Mouse (Mus musculus): Measurements from ENCODE around the gene Ebf1. TPM values are rescaled to one million over a fixed set of nuclear protein-coding genes. Genes with fewer than 3 reads are reported as not detected.
A peak's percentile ranks its signal among the peaks of the same experiment; 100 is the strongest.

Ebf1 gene
- total RNA-seq, 1 experiment from 2014 or later = 184 TPM

DNA sequence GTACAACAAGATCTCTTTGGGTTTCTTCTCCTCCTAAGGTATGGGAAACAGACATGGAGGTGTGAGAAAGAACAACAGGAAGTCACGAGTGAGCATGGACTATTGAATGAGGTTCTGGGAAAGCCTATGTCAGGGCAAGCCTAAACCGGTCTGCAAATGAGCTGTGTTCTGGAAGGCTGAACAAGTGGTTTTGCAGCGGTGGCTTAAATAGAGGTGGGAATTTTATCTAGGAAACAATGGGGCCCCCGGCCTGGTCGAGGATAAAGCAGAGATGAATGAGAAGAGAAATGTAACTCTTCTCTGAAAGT, 73.1 kb downstream of the Ebf1 start:
- ATAC-seq (ENCODE audit: extremely low read depth, insufficient number of reproducible peaks, low FRiP score, poor library complexity, severe bottlenecking) = no peak

DNA sequence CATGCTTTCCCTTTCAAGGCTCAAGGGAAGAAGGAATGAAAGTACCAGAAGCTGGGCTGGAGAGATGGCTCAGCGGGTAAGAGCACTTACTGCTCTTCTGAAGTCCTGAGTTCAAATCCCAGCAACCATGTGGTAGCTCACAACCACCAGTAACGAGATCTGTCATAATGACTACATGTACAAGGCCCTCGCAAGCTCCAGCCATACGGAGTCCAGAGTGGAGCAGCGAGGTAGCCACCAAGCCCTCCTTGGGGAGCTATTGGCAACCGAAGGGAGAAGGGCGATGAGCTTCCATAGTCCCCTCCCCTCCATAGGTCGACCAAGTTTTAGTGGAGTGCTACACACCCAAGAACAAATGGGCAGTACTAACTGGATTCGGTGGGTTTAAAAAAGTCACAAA, 78.3 kb downstream of the Ebf1 start:
- ATAC-seq (ENCODE audit: extremely low read depth, insufficient number of reproducible peaks, low FRiP score, poor library complexity, severe bottlenecking) = no peak

DNA sequence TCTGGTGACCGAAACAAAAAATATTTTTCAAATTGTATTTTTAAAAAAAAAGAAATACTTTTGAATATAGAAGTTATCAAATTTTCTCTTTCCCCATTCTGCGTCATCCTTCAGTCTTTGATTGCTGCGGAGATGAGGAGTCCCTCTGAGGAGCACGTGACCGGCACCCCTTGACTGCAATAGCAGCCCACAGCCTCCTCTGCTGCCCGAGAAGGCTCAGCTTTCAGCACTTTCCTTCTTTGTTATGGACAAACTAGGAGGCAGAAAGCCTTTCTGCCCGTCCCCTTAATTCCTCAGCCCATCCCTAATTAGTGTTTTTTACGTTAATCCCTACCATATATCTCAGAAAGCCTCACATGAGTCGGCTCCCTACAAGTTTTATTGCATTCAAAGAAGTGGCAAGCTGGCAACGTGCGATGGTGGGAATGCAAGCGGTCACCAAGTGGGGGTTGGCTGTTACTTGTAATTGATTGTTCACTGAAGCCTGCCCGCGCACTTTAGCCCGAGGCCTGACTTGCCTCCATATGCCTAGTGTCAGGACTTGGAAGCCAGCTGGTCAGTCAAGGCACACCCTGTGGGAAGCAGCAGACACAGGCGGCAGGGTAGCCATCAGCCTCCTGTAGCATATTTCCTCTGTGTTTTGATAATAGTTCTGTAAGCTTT, 79.6 kb downstream of the Ebf1 start:
- no peak for ATAC-seq (ENCODE audit: extremely low read depth, insufficient number of reproducible peaks, low FRiP score, poor library complexity, severe bottlenecking)

DNA sequence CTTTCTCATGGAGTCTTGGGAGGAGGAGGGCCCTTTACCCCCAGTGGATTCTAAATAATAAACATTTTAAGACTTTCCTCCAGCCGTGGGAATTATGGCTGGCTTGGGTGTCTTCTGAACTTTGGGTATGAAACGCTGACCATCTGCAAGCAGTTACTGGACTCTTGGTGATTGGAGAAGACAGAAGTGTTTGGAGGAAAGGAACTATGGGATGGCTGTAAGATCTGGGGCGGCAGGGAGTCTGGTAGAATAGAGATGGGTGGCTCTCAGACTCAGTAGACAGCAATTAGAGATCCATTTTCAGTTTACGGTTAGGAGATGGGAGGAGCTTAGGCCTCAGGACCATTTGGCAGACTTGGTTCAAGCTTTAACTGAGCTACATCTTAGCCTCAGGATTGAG, 83.1 kb downstream of the Ebf1 start:
- ATAC-seq (ENCODE audit: extremely low read depth, insufficient number of reproducible peaks, low FRiP score, poor library complexity, severe bottlenecking) = no peak

DNA sequence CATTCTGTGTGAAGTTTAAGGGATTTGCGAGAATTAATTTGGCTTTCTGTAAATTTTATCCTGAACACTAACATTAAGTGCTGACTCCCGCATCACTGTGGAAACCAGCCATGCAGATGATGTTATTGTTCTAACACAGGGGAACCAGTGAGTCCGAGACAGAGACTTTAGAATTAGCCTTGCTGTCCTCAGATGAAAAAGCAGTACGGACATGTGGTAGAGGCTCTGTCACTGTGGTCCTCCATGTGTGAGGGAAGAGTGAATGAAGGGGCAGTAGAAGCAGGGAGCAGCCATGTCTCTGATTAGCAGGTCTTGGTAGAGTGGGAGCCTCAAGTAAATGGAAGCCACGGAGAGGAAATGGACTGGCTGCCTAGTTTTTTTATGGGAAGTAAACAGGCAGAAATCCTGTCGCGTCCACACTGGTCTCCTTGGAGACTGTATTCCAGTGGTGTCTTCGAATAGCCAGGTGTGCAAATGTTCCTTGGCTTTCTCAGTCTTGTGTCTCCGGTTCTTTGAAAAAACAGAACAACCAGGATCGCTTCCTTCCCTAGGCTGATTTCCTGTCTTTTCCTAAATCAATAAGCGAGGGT, 84.2 kb downstream of the Ebf1 start:
- ATAC-seq (ENCODE audit: extremely low read depth, insufficient number of reproducible peaks, low FRiP score, poor library complexity, severe bottlenecking) = no peak

DNA sequence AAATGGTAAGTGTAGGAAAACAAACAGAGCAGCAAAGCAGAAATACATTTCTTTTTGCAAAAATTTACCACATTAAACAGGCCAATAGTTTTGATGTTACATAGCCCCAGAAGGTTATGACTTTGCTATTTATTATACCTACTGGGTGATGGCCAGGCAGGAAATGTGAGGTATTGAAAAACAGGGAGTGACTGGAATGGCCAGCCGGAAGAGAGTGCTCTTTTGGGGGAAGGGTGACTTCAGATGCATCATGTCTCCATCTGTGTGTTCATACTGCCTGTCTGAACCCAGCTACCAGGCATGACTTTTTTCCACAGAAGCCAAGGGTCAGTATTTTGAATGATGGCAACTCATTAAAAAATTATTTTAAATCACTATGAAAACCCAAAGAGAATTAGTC, 84.7 kb downstream of the Ebf1 start:
- no peak for ATAC-seq (ENCODE audit: extremely low read depth, insufficient number of reproducible peaks, low FRiP score, poor library complexity, severe bottlenecking)

DNA sequence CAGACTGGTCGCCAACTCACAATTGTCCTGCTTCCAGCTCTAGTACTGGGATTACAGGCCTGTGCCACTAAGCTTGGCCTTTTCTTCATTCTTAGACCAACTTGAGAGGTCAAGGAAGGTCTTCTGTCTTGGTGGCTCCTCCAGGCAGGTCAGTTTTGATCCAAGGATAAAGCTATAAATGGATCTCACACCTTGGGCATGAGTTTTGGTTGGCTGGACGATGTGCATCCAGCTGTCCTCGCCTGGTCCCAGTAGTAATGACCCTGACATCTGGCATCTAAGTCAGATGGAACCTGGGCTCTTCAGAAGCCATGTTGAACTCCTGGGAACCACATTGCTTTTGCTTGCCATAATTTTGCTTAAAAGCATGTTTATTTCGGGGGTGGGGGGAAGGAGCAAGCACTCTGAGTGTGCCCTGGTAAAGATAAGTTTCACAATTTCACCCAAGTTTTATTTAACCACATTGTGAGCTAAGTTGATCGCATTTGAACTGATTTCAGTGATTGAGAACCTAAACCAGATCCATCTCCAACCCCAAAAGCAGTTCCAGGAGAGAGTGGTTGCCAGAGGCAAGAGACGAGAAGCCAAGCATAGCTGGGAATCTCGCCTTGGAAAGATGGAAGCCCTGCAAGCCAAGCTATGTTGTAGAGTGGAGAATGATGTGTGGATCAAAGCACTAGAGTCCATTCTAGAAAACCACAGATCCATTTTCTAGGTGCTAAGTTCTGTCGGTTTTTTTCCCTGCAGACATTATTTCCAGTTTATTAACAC, 85.8 kb downstream of the Ebf1 start:
- ATAC-seq (ENCODE audit: extremely low read depth, insufficient number of reproducible peaks, low FRiP score, poor library complexity, severe bottlenecking) = no peak

DNA sequence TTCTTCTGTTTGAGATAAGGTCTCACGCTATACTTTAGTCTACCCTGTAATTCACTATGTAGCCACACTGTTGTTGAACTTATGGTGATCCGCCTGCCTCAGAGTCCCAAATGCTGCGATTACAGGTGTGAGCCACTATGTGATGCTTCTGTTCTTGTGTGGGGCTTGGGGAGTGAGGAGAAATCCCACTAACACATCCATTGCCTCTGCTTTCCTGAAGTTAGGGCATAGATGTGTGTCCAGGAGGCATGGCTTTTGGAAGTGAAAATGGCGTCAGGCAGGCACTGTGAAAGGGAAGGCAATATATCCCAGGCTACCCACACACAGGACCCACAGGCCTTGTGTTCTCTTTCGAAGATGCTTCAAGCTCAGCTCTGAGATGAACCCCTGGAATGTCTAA, 86.8 kb downstream of the Ebf1 start:
- ATAC-seq (ENCODE audit: extremely low read depth, insufficient number of reproducible peaks, low FRiP score, poor library complexity, severe bottlenecking) = no peak

DNA sequence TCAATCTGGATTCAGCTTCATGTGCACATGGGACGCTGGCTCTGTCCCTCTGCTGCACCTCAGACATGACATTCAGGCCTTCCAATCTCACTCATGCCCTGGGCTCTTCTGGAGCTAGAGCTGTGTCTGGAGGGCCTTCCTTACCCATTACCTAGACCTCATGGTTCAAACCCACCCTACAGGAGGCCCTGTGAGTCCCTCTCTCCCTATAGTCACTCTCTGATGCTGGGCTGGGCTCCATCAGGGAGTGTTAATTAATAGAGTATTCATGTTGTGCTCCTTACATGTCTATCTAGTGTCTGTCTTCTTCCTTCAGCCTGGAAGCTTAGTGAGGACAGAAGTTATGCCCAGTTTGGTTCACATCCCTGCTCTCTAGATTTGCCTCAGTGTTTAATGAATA, 88.7 kb downstream of the Ebf1 start:
- no peak for ATAC-seq (ENCODE audit: extremely low read depth, insufficient number of reproducible peaks, low FRiP score, poor library complexity, severe bottlenecking)

DNA sequence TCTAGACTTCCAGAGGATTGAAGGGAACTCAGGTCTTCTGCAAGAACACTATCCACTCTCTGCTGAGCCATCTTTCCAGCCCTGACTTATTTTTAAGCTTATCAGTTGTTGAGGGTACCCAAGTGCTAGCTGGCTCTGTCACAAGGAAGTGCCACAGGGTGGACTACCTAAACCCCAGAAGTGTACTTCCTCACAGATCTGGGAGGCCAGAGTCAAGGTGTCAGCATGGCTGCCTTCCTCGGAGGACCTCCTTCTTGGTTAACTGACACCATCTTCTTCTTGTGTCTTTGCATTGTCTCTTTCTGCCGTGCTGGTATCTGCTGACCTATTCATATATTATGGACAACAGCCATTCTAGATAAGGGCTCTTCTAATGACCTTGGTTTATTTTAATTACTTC, 89.3 kb downstream of the Ebf1 start:
- peak; percentile 37; the same call in 1 of the 2 replicates for ATAC-seq (ENCODE audit: extremely low read depth, insufficient number of reproducible peaks, low FRiP score, poor library complexity, severe bottlenecking)

DNA sequence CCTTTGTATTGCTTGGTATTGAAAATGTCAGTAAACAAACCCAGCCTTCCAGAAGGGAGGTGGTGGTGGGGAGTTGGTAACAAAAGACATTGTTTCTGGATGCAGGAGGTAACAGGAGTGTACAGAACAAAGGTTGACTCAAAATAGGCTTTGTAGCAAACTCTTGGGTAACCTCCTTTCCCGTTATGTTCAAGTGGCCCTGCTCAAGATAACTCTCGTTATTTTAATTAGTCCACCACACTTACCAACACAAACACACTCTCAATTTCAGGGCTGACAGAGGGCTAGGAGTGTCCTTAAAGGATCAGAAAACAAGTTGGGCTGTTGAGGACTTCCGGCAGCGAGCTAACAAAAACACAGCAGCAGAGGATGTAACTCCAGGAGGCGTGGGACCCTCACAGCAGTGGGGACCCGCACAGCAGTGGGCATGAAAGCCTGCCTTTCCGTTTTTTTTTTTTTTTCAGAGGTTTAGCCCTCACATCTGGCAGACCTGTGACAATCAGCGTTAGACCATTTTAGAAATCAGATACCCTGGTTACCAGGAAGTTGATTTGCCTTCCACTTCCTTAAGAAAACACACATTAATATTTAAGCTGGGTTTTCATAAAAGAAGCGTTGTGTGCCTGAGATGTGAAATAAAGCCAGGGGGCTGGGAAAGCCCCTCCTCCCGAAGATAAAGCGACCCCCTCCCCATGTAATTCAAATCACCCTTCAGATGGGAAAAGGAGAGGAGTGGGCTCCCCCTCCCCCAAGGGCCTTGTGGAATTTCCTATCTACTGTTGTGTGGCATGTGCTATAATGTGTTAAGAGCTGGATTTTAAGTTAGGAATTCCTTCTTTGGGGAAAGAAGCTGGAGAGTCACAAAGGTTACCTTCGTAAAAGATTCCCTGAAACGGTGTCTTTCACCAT, 90.5 kb downstream of the Ebf1 start:
- ATAC-seq (ENCODE audit: extremely low read depth, insufficient number of reproducible peaks, low FRiP score, poor library complexity, severe bottlenecking) = no peak

DNA sequence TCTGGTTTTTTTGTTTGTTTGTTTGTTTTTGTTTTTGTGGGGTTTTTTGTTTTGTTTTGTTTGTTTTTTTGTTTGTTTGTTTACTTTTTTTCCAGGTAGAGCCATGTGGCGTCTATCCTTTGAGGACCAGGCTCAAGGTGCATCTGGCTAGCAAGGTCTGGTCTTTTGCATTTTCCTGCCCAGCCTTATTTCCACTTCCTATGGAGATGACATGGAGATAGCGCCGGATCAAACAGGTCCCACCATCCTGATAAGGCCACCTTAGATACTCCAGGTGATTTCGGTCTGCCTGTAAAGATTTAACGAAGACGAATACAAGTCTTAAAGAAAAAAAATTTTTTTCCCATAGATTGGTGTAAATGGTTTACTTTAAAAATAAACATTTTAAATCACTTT, 91.2 kb downstream of the Ebf1 start:
- no peak for ATAC-seq (ENCODE audit: extremely low read depth, insufficient number of reproducible peaks, low FRiP score, poor library complexity, severe bottlenecking)

DNA sequence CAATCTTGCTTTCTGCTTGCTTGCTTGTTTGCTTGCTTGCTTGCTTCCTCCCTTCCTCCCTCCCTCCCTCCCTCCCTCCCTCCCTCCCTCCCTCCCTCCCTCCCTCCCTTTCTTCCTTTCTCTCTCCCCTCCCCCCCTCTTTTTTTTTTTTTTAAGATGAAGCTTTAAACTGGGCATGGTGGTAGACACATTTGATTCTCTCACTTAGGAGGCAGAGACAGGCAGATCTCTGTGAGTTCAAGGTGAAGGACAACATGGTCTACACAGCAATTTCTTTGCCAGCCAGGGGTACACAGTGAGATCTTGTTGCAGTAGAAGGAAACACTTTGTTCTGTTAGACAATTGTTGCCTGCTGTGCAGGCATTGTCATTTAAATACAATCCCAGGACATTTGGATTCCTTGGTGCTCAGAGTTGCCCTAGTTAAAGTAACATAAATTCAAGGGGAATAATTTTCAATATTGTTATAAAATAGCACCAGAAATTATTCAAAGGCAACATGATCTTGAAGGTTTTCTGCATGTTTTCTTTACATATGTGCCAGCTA, 92.0 kb downstream of the Ebf1 start:
- ATAC-seq (ENCODE audit: extremely low read depth, insufficient number of reproducible peaks, low FRiP score, poor library complexity, severe bottlenecking) = no peak

DNA sequence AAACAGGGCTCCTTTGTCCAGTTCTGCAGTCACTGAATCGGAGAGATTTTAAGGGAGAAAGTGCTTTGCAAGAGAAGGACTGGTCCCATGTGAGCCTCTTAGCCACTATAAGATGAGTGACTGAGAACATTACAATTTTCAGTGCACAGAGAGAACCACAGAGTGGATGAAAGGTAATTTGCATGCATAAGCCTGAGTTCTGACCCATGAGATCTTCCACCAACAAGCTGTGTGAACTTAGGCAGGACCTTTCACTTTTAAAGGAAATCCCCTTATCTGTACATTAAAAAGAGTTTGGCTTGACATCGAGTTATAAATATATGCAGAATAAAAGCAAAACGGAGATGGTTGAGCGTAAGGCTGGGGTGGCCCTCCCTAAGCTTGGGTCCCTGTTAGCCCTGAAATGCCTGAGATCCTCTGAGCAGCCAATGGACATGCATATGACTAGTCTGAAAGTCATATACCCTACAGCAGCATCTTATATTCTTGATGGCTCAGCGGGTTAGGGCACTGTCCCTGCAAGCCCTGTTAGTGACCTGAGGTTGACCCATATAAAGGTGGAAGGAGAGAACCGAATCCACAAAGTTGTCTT, 92.8 kb downstream of the Ebf1 start:
- ATAC-seq (ENCODE audit: extremely low read depth, insufficient number of reproducible peaks, low FRiP score, poor library complexity, severe bottlenecking) = peak; percentile 49; the same call in 1 of the 2 replicates

DNA sequence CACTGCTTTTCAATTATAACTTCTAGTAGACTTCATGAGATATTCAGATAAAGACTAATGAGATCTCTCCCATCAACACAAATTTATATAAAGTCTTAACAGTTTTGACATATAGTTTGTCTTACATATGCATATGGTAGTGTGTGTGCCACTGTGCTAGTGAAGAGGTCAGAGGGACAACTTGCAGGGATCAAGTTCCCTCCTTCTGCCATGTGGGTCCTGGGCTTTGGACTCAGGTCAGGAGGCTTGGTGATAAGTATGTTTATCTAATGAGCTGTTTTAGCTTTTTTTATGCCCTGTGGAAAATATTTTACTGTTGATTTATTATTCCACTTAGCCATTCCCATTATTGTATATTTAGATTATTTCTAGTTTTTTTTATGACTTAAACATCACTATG, 93.7 kb downstream of the Ebf1 start:
- no peak for ATAC-seq (ENCODE audit: extremely low read depth, insufficient number of reproducible peaks, low FRiP score, poor library complexity, severe bottlenecking)

DNA sequence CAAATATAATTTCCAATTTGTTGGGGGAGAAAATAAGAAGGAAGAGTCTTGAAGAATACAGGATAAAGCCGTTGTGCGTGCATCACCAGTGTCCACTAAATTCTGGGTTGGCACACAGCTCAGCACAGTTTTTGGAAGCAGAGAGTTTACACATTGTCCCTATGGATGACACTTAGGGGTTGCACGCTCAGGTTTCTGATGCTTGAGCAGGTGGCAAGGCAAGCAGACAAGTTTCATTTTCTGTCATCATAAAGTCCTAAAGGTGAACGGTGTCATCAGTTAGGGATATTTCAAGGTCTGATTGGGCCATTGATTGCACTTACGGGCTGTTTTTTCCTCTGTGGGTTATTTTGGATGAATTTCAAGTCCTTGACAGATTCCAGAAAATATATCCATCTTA, 97.1 kb downstream of the Ebf1 start:
- ATAC-seq (ENCODE audit: extremely low read depth, insufficient number of reproducible peaks, low FRiP score, poor library complexity, severe bottlenecking) = no peak

DNA sequence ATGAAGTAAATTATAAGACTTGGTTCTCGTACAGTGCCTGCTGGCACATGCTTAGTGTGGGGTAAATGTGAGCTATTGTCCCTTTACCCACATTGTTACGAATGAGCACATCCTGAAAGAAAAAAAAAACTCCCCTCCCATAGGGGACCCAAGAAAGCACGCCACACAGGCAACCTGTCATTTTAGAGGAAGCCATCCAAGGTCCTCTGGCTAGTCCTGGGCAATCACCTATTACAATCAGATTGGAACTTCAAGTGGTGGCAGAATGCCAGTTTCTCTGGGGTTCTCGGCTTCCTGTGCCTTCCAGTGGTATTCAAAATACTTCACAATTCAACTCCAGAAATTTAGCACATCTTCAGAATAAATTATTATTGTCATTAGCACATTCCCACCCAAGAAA, 98.7 kb downstream of the Ebf1 start:
- no peak for ATAC-seq (ENCODE audit: extremely low read depth, insufficient number of reproducible peaks, low FRiP score, poor library complexity, severe bottlenecking)

DNA sequence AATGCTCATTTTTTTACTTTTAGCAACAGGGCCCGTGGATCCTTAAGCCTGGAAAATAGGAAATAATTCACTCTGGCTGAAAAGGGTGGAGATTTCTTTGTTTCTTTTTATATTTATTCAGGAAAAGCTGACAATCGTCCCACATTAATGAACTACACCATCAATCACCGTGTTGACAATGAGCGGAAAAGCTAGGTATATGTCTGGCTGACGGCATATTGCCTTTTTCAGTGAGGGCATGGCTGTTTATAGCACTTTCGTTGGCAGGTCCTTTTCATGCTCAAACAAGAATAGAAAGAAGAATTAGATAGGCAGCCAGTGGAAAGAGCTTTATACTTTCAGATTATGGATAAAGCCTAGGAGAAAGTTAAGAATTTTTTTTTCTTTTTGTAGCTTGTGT, 99.8 kb downstream of the Ebf1 start:
- no peak for ATAC-seq (ENCODE audit: extremely low read depth, insufficient number of reproducible peaks, low FRiP score, poor library complexity, severe bottlenecking)

DNA sequence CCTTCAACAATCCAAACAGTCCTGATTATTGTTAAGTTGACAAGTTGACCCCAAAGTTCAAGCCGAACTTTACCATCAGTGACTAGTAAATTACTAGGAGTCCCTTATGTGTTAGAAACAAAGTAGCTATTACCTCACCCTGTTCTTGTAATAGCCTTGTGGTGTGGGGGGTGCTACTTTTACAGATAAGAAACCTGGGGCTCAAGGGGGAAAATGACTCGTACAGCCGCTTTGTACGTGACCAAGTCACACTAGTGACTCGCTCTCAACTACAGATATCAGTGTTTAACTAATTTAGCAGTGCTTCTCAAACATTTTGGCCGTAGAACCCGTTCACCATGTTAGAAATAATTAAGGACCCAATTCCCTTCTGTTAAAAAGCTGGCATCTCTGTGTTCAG, 100.5 kb downstream of the Ebf1 start:
- no peak for ATAC-seq (ENCODE audit: extremely low read depth, insufficient number of reproducible peaks, low FRiP score, poor library complexity, severe bottlenecking)

Measured in neutrophil, adult 5-6 weeks (primary cell).